Mouse (Mus musculus) limb, embryonic 15.5 days (tissue): ENCODE data around the gene Celsr1. TPM values are rescaled to one million over a fixed set of nuclear protein-coding genes. Genes with fewer than 3 reads are reported as not detected.

Experiments
- ATAC-seq: fragments of 200-750 bp; cut with Nextera tagmentation; 2 replicates; pipeline ENCODE4 v1.8.0; 2017; ENCODE audit warnings: low read depth, moderate TSS enrichment; ENCODE audit not compliant: insufficient number of reproducible peaks, low FRiP score, low TSS enrichment
- H3K27ac ChIP-seq: fragments of 300-500 bp; sonication (generic); 2 replicates; pipeline ENCODE4 v1.5.1; 2015; ENCODE audit warnings: moderate library complexity, mild to moderate bottlenecking, inconsistent platforms
- H3K27me3 ChIP-seq: fragments of 300-500 bp; sonication (generic); 2 replicates; pipeline ENCODE4 v1.6.1; 2015; ENCODE audit warnings: inconsistent platforms
- H3K36me3 ChIP-seq: fragments of 300-500 bp; sonication (generic); 2 replicates; pipeline ENCODE4 v1.6.1; 2015; ENCODE audit warnings: inconsistent platforms
- H3K4me1 ChIP-seq: fragments of 300-500 bp; sonication (generic); 2 replicates; pipeline ENCODE4 v1.6.1; 2015; ENCODE audit warnings: inconsistent platforms
- H3K4me2 ChIP-seq: fragments of 300-500 bp; sonication (generic); 2 replicates; pipeline ENCODE4 v1.6.1; 2015; ENCODE audit warnings: mild to moderate bottlenecking, inconsistent platforms
- H3K4me3 ChIP-seq: fragments of 300-500 bp; sonication (generic); 2 replicates; pipeline ENCODE4 v1.5.1; 2015; ENCODE audit warnings: mild to moderate bottlenecking, inconsistent platforms
- H3K9ac ChIP-seq: fragments of 300-500 bp; sonication (generic); 2 replicates; pipeline ENCODE4 v1.6.1; 2015; ENCODE audit warnings: inconsistent platforms
- H3K9me3 ChIP-seq: fragments of 300-500 bp; sonication (generic); 2 replicates; pipeline ENCODE4 v1.6.1; 2016; ENCODE audit warnings: inconsistent platforms
- WGBS: fragments of 180-500 bp; shearing (Covaris S2); methylation state at CpG from one replicate; pipeline ENCODE4 v1.1.7; 2015; 5-methylcytosine and 5-hydroxymethylcytosine counted together
- polyA plus RNA-seq: library from polyadenylated mRNA; unstranded; fragments of >200 nt; fragmentation: Nextera tagmentation; extraction: Ambion mirVana; gene quantifications from 2 replicates; pipeline ENCODE4 v1.2.1, GENCODE M21; 2015

Celsr1 gene
- polyA plus RNA-seq, 1 experiment from 2014 or later, result 3.6 TPM

GRCm38 (mm10) chr15:85969291-85969690 is 64.3 kb downstream of the Celsr1 start:
- Histone ChIP-seq H3K27me3 (no peaks in the 10 kb centered on the region), H3K27ac (no peak overlapping the region), H3K36me3 (no peaks in the 10 kb centered on the region), H3K4me2 (no peak overlapping the region), H3K9me3 (no peaks in the 10 kb centered on the region), H3K4me1 (peaks cover 16% of the 10 kb centered on the region), H3K4me3 (no peak overlapping the region), H3K9ac (no peak overlapping the region)
- WGBS, result 90% methylated on average over 7 of the region's 7 CpGs
- no peak for ATAC-seq

DNA sequence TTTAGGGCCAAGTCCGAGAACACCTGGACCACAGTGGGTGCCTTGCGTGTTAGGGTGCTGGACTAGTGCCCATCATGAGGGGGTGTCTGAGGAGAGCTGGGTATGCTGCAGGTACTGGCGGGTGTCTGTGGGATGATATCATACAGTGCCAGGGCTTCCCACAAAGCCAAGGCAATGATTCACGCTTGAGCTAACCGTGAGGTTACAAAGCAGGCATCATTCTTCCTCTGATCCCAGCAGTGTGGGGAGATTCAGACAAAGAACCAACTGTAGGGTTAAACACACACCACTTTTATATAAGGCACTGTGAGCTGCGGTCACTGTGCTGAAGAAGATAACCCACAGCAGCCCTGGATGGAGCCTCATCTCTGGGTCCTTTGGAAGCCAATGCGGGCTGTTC is 67.5 kb downstream of the Celsr1 start:
- 84% methylated on average over 7 of the region's 7 CpGs for WGBS
- no peak overlapping the region for H3K27ac ChIP-seq
- peaks cover 12% of the 10 kb centered on the region for H3K4me1 ChIP-seq

DNA sequence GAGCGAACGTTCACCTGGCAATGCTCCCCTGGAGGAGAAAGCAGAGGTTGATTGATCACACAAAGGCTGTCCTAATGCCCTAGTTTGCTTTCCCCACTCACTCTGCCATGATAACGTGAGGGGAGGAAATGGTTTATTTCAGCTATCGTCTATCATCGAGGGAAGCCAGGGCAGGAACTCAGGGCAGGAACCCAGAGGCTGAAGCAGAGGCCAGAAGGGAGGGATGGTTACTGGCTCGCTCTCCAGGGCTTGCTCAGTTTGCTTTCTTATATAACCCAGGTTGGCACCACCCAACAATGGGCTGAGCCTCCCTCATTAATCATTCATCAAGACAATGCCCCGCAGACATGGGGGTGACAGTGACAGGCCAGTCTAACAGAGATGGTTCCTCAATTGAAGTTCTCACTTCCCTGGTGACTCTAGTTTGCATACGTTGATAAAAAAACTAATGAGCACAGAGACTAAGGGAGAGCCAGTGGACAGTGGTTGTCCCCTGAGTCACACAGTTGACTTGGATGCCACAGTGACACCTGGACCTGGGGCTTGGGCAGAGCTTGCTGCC is 70.2 kb downstream of the Celsr1 start:
- no peaks in the 10 kb centered on the region for H3K36me3 ChIP-seq
- no peak overlapping the region for H3K4me3 ChIP-seq
- no peak for ATAC-seq
- no peaks in the 10 kb centered on the region for H3K4me1 ChIP-seq
- no peak overlapping the region for H3K27ac ChIP-seq
- WGBS, result 74% methylated on average over 8 of the region's 8 CpGs
- no peaks in the 10 kb centered on the region for H3K9me3 ChIP-seq
- no peak overlapping the region for H3K9ac ChIP-seq
- H3K4me2 ChIP-seq, result no peak overlapping the region
- no peaks in the 10 kb centered on the region for H3K27me3 ChIP-seq

More for the DNA sequence above, 67.5 kb downstream of the Celsr1 start:
- no peak overlapping the region for H3K4me2 ChIP-seq
- H3K9ac ChIP-seq, result no peak overlapping the region
- no peak overlapping the region for H3K4me3 ChIP-seq
- no peaks in the 10 kb centered on the region for H3K36me3 ChIP-seq
- no peak for ATAC-seq
- H3K9me3 ChIP-seq, result no peaks in the 10 kb centered on the region
- no peaks in the 10 kb centered on the region for H3K27me3 ChIP-seq

- Histone ChIP-seq H3K27ac (no peak overlapping the region), H3K9me3 (no peaks in the 10 kb centered on the region), H3K4me1 (no peaks in the 10 kb centered on the region), H3K27me3 (no peaks in the 10 kb centered on the region), H3K4me2 (no peak overlapping the region), H3K9ac (no peak overlapping the region), H3K36me3 (no peaks in the 10 kb centered on the region), H3K4me3 (no peak overlapping the region)
- no peak for ATAC-seq
- WGBS, result 93% methylated on average over 8 of the region's 8 CpGs
Observed at GRCm38 (mm10) chr15:85962691-85963090, 70.9 kb downstream of the Celsr1 start.

DNA sequence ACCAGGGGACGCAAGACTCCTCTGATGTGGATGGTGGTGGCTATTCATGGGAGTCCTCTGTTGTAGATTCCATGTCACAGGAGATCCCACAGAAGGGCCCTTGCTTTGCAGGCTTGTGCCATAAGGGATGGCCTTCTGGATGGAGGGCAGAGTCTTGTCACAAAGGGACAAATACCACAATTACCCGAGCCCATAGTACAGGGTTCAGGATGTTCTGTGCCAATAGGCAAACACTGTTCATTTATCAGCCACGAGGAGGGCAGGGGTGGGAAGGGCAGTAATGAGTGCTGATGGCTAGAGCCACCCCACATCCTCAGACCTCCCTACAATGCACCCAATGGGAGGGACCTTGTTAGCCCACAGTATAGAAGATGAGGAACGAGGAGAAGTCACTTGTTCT is 71.9 kb downstream of the Celsr1 start:
- no peak for ATAC-seq
- WGBS, result 83% methylated on average over 4 of the region's 4 CpGs
- Histone ChIP-seq H3K4me1 (no peaks in the 10 kb centered on the region), H3K27me3 (no peaks in the 10 kb centered on the region), H3K27ac (no peak overlapping the region), H3K36me3 (no peaks in the 10 kb centered on the region), H3K4me2 (no peak overlapping the region), H3K9ac (no peak overlapping the region), H3K4me3 (no peak overlapping the region), H3K9me3 (no peaks in the 10 kb centered on the region)

- Histone ChIP-seq H3K9me3 (no peaks in the 10 kb centered on the region), H3K4me2 (no peak overlapping the region), H3K4me1 (peaks cover 2% of the 10 kb centered on the region; the same call in 1 of the 2 replicates), H3K27me3 (no peaks in the 10 kb centered on the region), H3K36me3 (no peaks in the 10 kb centered on the region), H3K4me3 (no peak overlapping the region), H3K27ac (no peak overlapping the region), H3K9ac (no peak overlapping the region)
- no peak for ATAC-seq
- WGBS, result 66% methylated on average over 7 of the region's 7 CpGs
Observed at GRCm38 (mm10) chr15:85961131-85961530, 72.4 kb downstream of the Celsr1 start.

GRCm38 (mm10) chr15:85956202-85956601 is 77.4 kb downstream of the Celsr1 start:
- Histone ChIP-seq H3K4me2 (no peak overlapping the region), H3K27ac (no peak overlapping the region), H3K36me3 (no peaks in the 10 kb centered on the region), H3K27me3 (no peaks in the 10 kb centered on the region), H3K4me3 (no peak overlapping the region), H3K9me3 (no peaks in the 10 kb centered on the region), H3K4me1 (peaks cover 9% of the 10 kb centered on the region; the same call in 1 of the 2 replicates), H3K9ac (no peak overlapping the region)
- ATAC-seq, result no peak
- 53% methylated on average over 6 of the region's 6 CpGs for WGBS

DNA sequence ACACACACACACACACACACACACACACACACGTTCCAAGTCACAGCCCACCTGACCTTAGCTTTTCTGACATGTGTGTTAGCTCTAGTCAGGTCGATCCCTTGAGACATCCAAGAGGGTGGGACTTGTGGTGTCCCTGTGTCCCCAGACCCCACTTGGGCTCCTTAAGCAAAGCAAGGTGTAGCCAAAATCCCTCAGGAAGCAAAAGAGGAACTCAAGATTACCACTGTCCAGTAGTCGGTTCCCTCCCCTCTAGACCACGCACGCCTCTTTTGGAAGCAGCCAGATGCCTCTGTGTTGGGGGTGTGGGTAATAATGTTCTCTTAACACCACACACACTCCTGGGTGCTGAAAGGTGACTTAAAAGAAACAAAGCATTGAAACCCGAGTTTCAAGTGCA is 80.1 kb downstream of the Celsr1 start:
- Histone ChIP-seq H3K4me1 (peaks cover 13% of the 10 kb centered on the region; the same call in 1 of the 2 replicates), H3K27me3 (no peaks in the 10 kb centered on the region), H3K9ac (no peak overlapping the region), H3K4me2 (no peak overlapping the region), H3K4me3 (no peak overlapping the region), H3K27ac (no peak overlapping the region), H3K36me3 (no peaks in the 10 kb centered on the region), H3K9me3 (no peaks in the 10 kb centered on the region)
- no peak for ATAC-seq
- 79% methylated on average over 6 of the region's 6 CpGs for WGBS

GRCm38 (mm10) chr15:85949421-85950164 is 84.0 kb downstream of the Celsr1 start:
- WGBS, result 61% methylated on average over 16 of the region's 16 CpGs
- no peaks in the 10 kb centered on the region for H3K27me3 ChIP-seq
- no peak overlapping the region for H3K4me2 ChIP-seq
- ATAC-seq, result no peak
- no peaks in the 10 kb centered on the region for H3K36me3 ChIP-seq
- H3K9me3 ChIP-seq, result no peaks in the 10 kb centered on the region
- no peak overlapping the region for H3K27ac ChIP-seq
- no peak overlapping the region for H3K4me3 ChIP-seq
- peaks cover 12% of the 10 kb centered on the region for H3K4me1 ChIP-seq
- no peak overlapping the region for H3K9ac ChIP-seq

DNA sequence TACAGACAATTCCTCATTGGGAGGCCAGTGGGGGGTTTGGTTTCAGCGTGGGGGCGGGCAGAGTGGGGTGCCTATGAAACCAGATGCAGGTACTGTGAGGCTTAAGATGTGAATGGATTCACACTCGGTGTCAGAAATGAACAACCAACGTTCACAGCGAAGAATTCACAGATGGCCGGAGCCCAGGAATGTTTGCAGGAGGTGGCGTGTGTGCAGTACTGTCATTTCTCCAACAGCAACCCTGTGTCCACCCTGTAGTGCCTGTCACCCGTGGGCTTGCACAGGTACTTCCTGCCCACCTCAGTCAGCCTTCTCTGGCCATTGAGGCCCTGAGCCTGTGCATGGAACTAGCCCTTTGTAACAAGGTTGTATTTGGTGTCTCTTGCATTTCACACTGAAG is 85.6 kb downstream of the Celsr1 start:
- H3K9ac ChIP-seq, result no peak overlapping the region
- H3K36me3 ChIP-seq, result no peaks in the 10 kb centered on the region
- H3K4me1 ChIP-seq, result peaks cover 12% of the 10 kb centered on the region
- no peak for ATAC-seq
- no peak overlapping the region for H3K27ac ChIP-seq
- no peak overlapping the region for H3K4me2 ChIP-seq
- H3K9me3 ChIP-seq, result no peaks in the 10 kb centered on the region
- H3K27me3 ChIP-seq, result no peaks in the 10 kb centered on the region
- no peak overlapping the region for H3K4me3 ChIP-seq
- WGBS, result 65% methylated on average over 8 of the region's 8 CpGs

- no peak for ATAC-seq
- WGBS, result 67% methylated on average over 9 of the region's 9 CpGs
- Histone ChIP-seq H3K9ac (no peak overlapping the region), H3K4me1 (peaks cover 12% of the 10 kb centered on the region), H3K27ac (no peak overlapping the region), H3K27me3 (no peaks in the 10 kb centered on the region), H3K4me3 (no peak overlapping the region), H3K9me3 (no peaks in the 10 kb centered on the region), H3K4me2 (no peak overlapping the region), H3K36me3 (no peaks in the 10 kb centered on the region)
Observed at GRCm38 (mm10) chr15:85947541-85947940, 86.0 kb downstream of the Celsr1 start.

- no peak for ATAC-seq
- no peak overlapping the region for H3K9ac ChIP-seq
Observed at GRCm38 (mm10) chr15:85935627-85936049, 97.9 kb downstream of the Celsr1 start.

More at GRCm38 (mm10) chr15:85935627-85936049, 97.9 kb downstream of the Celsr1 start:
- 24% methylated on average over 5 of the region's 5 CpGs for WGBS
- Histone ChIP-seq H3K36me3 (peaks cover 9% of the 10 kb centered on the region; the same call in 1 of the 2 replicates), H3K27me3 (no peaks in the 10 kb centered on the region), H3K9me3 (no peaks in the 10 kb centered on the region), H3K4me1 (peaks cover 10% of the 10 kb centered on the region), H3K4me2 (no peak overlapping the region), H3K4me3 (no peak overlapping the region), H3K27ac (no peak overlapping the region)
